Mouse (Mus musculus): ENCODE measurements around the gene Eid3.

GRCm38 (mm10) chr10:82863106-82863680, 3.2 kb upstream of the Eid3 start:
- TF ChIP-seq CTCF (IDR thresholded peaks at IDR 0.05; ENCODE audit: low read depth): no peak
- no peak for TF ChIP-seq EP300 (IDR thresholded peaks at IDR 0.05; ENCODE audit: low read depth)

All from liver, postnatal 0 days (tissue).